Mouse (Mus musculus): Measurements from ENCODE around the gene Gm49361. TPM values are rescaled to one million over a fixed set of nuclear protein-coding genes. Genes with fewer than 3 reads are reported as not detected.

Gm49361 gene
- polyA plus RNA-seq, 1 experiment from 2014 or later, result not detected

GRCm38 (mm10) chr14:57726172-57726571, 19.7 kb downstream of the Gm49361 start:
- Histone ChIP-seq H3K27ac (no peak overlapping the region), H3K27me3 (no peaks in the 10 kb centered on the region), H3K36me3 (peaks cover 50% of the 10 kb centered on the region), H3K4me3 (no peak overlapping the region), H3K9ac (no peak overlapping the region), H3K4me2 (no peak overlapping the region), H3K4me1 (peaks cover 16% of the 10 kb centered on the region), H3K9me3 (no peaks in the 10 kb centered on the region)
- WGBS, result 77% methylated on average over 8 of the region's 8 CpGs
- no peak for ATAC-seq (ENCODE audit: insufficient number of reproducible peaks, low FRiP score, low TSS enrichment, low read depth)

GRCm38 (mm10) chr14:57724473-57724872, 21.4 kb downstream of the Gm49361 start:
- Histone ChIP-seq H3K4me1 (no peaks in the 10 kb centered on the region), H3K4me2 (no peak overlapping the region), H3K9ac (no peak overlapping the region), H3K27ac (no peak overlapping the region), H3K4me3 (no peak overlapping the region), H3K36me3 (peaks cover 44% of the 10 kb centered on the region), H3K9me3 (no peaks in the 10 kb centered on the region), H3K27me3 (no peaks in the 10 kb centered on the region)
- ATAC-seq (ENCODE audit: insufficient number of reproducible peaks, low FRiP score, low TSS enrichment, low read depth), result no peak
- WGBS, result 65% methylated on average over 4 of the region's 4 CpGs

- ATAC-seq (ENCODE audit: insufficient number of reproducible peaks, low FRiP score, low TSS enrichment, low read depth), result no peak
- no peaks in the 10 kb centered on the region for H3K9me3 ChIP-seq
- H3K27ac ChIP-seq, result no peak overlapping the region
- no peaks in the 10 kb centered on the region for H3K27me3 ChIP-seq
- H3K4me1 ChIP-seq, result 0 out of 2 replicates have a peak, but pooled peaks cover 3% of the 10 kb centered on the region
- H3K4me2 ChIP-seq, result no peak overlapping the region
- H3K9ac ChIP-seq, result no peak overlapping the region
- H3K4me3 ChIP-seq, result no peak overlapping the region
- H3K36me3 ChIP-seq, result peaks cover 45% of the 10 kb centered on the region
- 86% methylated on average over 4 of the region's 4 CpGs for WGBS
Measured at GRCm38 (mm10) chr14:57718245-57718644, 27.7 kb downstream of the Gm49361 start.

GRCm38 (mm10) chr14:57716601-57717245, 29.2 kb downstream of the Gm49361 start:
- Histone ChIP-seq H3K27me3 (no peaks in the 10 kb centered on the region), H3K9me3 (no peaks in the 10 kb centered on the region), H3K4me1 (0 out of 2 replicates have a peak, but pooled peaks cover 3% of the 10 kb centered on the region), H3K36me3 (peaks cover 31% of the 10 kb centered on the region), H3K4me2 (no peak overlapping the region), H3K4me3 (no peak overlapping the region), H3K27ac (no peak overlapping the region), H3K9ac (no peak overlapping the region)
- no peak for ATAC-seq (ENCODE audit: insufficient number of reproducible peaks, low FRiP score, low TSS enrichment, low read depth)
- 91% methylated on average over 4 of the region's 4 CpGs for WGBS

- no peak overlapping the region for H3K4me2 ChIP-seq
- ATAC-seq (ENCODE audit: insufficient number of reproducible peaks, low FRiP score, low TSS enrichment, low read depth), result no peak
- WGBS, result 84% methylated on average over 1 of the region's 1 CpGs
Measured at GRCm38 (mm10) chr14:57712884-57713283, 33.0 kb downstream of the Gm49361 start.

GRCm38 (mm10) chr14:57711059-57711458, 34.8 kb downstream of the Gm49361 start:
- Histone ChIP-seq H3K4me3 (no peak overlapping the region), H3K9me3 (no peaks in the 10 kb centered on the region), H3K4me1 (peaks cover 28% of the 10 kb centered on the region), H3K27ac (no peak overlapping the region), H3K27me3 (no peaks in the 10 kb centered on the region), H3K36me3 (peaks cover 16% of the 10 kb centered on the region), H3K9ac (no peak overlapping the region), H3K4me2 (no peak overlapping the region)
- whole genome bisulfite sequencing, result 76% methylated on average over 6 of the region's 6 CpGs
- ATAC-seq (ENCODE audit: insufficient number of reproducible peaks, low FRiP score, low TSS enrichment, low read depth), result no peak

More at GRCm38 (mm10) chr14:57712884-57713283, 33.0 kb downstream of the Gm49361 start:
- Histone ChIP-seq H3K4me3 (no peak overlapping the region), H3K9me3 (no peaks in the 10 kb centered on the region), H3K27ac (no peak overlapping the region), H3K27me3 (no peaks in the 10 kb centered on the region), H3K36me3 (peaks cover 29% of the 10 kb centered on the region), H3K4me1 (peaks cover 14% of the 10 kb centered on the region), H3K9ac (no peak overlapping the region)

- no peak overlapping the region for H3K4me3 ChIP-seq
- H3K9ac ChIP-seq, result no peak overlapping the region
- peaks cover 26% of the 10 kb centered on the region for H3K36me3 ChIP-seq
- H3K9me3 ChIP-seq, result no peaks in the 10 kb centered on the region
- H3K27me3 ChIP-seq, result no peaks in the 10 kb centered on the region
- H3K27ac ChIP-seq, result no peak overlapping the region
- H3K4me1 ChIP-seq, result peaks cover 26% of the 10 kb centered on the region
- WGBS, result 84% methylated on average over 10 of the region's 10 CpGs
- no peak overlapping the region for H3K4me2 ChIP-seq
- ATAC-seq (ENCODE audit: insufficient number of reproducible peaks, low FRiP score, low TSS enrichment, low read depth), result no peak
Measured at GRCm38 (mm10) chr14:57709171-57709570, 36.7 kb downstream of the Gm49361 start.

- WGBS, result 76% methylated on average over 7 of the region's 7 CpGs
Measured at GRCm38 (mm10) chr14:57708580-57708979, 37.3 kb downstream of the Gm49361 start.

GRCm38 (mm10) chr14:57707100-57707893, 38.6 kb downstream of the Gm49361 start:
- peak overlapping the region; percentile 83 for H3K27ac ChIP-seq
- 53% methylated on average over 18 of the region's 18 CpGs for WGBS
- peaks cover 28% of the 10 kb centered on the region for H3K4me1 ChIP-seq
- H3K9me3 ChIP-seq, result no peaks in the 10 kb centered on the region
- no peaks in the 10 kb centered on the region for H3K27me3 ChIP-seq
- no peak overlapping the region for H3K4me2 ChIP-seq
- no peak overlapping the region for H3K4me3 ChIP-seq
- ATAC-seq (ENCODE audit: insufficient number of reproducible peaks, low FRiP score, low TSS enrichment, low read depth), result peak; percentile 49
- H3K9ac ChIP-seq, result peak overlapping the region; percentile 2; the same call in 1 of the 2 replicates
- peaks cover 33% of the 10 kb centered on the region for H3K36me3 ChIP-seq

More at GRCm38 (mm10) chr14:57708580-57708979, 37.3 kb downstream of the Gm49361 start:
- Histone ChIP-seq H3K27me3 (no peaks in the 10 kb centered on the region), H3K9ac (no peak overlapping the region), H3K4me3 (no peak overlapping the region), H3K4me1 (peaks cover 26% of the 10 kb centered on the region), H3K36me3 (peaks cover 28% of the 10 kb centered on the region), H3K9me3 (no peaks in the 10 kb centered on the region), H3K27ac (peak overlapping the region; percentile 40; the same call in 1 of the 2 replicates), H3K4me2 (no peak overlapping the region)
- ATAC-seq (ENCODE audit: insufficient number of reproducible peaks, low FRiP score, low TSS enrichment, low read depth), result no peak

GRCm38 (mm10) chr14:57706760-57707099, 39.2 kb downstream of the Gm49361 start:
- Histone ChIP-seq H3K4me2 (no peak overlapping the region), H3K4me3 (no peak overlapping the region), H3K36me3 (peaks cover 38% of the 10 kb centered on the region), H3K9me3 (no peaks in the 10 kb centered on the region), H3K4me1 (peaks cover 28% of the 10 kb centered on the region), H3K9ac (no peak overlapping the region), H3K27ac (peak overlapping the region; percentile 83), H3K27me3 (no peaks in the 10 kb centered on the region)
- WGBS, result 75% methylated on average over 4 of the region's 4 CpGs
- ATAC-seq (ENCODE audit: insufficient number of reproducible peaks, low FRiP score, low TSS enrichment, low read depth), result 0 out of 2 replicates have a peak, but pooled peaks have one; percentile 13

GRCm38 (mm10) chr14:57705759-57706158, 40.1 kb downstream of the Gm49361 start:
- Histone ChIP-seq H3K4me1 (peaks cover 28% of the 10 kb centered on the region), H3K9ac (no peak overlapping the region), H3K4me3 (no peak overlapping the region), H3K36me3 (peaks cover 39% of the 10 kb centered on the region), H3K9me3 (no peaks in the 10 kb centered on the region), H3K27ac (no peak overlapping the region), H3K4me2 (no peak overlapping the region), H3K27me3 (no peaks in the 10 kb centered on the region)
- no peak for ATAC-seq (ENCODE audit: insufficient number of reproducible peaks, low FRiP score, low TSS enrichment, low read depth)
- WGBS, result 88% methylated on average over 4 of the region's 4 CpGs

- Histone ChIP-seq H3K9me3 (no peaks in the 10 kb centered on the region), H3K4me1 (peaks cover 26% of the 10 kb centered on the region), H3K27ac (no peak overlapping the region; the same call in 1 of the 2 replicates), H3K27me3 (no peaks in the 10 kb centered on the region), H3K4me2 (no peak overlapping the region), H3K9ac (no peak overlapping the region), H3K36me3 (peaks cover 45% of the 10 kb centered on the region), H3K4me3 (no peak overlapping the region)
- WGBS, result 86% methylated on average over 4 of the region's 4 CpGs
- ATAC-seq (ENCODE audit: insufficient number of reproducible peaks, low FRiP score, low TSS enrichment, low read depth), result no peak
Measured at GRCm38 (mm10) chr14:57705075-57705474, 40.8 kb downstream of the Gm49361 start.

Measured in limb, embryonic 15.5 days (tissue).